Mouse (Mus musculus): Measurements from ENCODE around the gene Myo9a.

The Myo9a gene

GRCm38 (mm10) chr9:59751066-59751581 lies 428 bp downstream of the Myo9a start:
- WGBS: under 1% methylated on average over 47 of the region's 49 CpGs

- WGBS: 3% methylated on average over 2 of the region's 2 CpGs
Measured at GRCm38 (mm10) chr9:59751966-59752365, 1.3 kb downstream of the Myo9a start.

DNA sequence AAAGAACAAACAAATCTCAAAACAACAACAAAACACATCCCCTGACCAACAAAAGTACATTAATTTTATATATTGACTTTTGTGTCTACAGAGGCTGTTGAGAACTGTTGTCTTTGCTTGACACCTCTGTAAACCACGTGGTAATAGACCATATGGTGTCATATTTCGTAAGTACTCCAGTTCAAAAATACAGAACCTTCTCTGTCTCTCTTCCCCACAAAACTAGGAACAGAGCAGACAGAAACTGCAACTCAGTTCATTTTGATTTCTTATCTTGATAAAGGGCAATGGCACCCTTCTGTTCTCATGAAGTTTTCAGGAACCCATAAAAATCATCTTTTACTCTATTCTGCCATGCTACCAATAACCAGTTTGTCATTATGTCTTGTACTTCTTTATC lies 4.5 kb downstream of the Myo9a start:
- 34% methylated on average over 2 of the region's 2 CpGs for WGBS

GRCm38 (mm10) chr9:59757016-59757415 lies 6.3 kb downstream of the Myo9a start:
- 96% methylated on average over 3 of the region's 3 CpGs for WGBS

- WGBS: 44% methylated on average over 3 of the region's 3 CpGs
Measured at GRCm38 (mm10) chr9:59760515-59760914, 9.8 kb downstream of the Myo9a start.

DNA sequence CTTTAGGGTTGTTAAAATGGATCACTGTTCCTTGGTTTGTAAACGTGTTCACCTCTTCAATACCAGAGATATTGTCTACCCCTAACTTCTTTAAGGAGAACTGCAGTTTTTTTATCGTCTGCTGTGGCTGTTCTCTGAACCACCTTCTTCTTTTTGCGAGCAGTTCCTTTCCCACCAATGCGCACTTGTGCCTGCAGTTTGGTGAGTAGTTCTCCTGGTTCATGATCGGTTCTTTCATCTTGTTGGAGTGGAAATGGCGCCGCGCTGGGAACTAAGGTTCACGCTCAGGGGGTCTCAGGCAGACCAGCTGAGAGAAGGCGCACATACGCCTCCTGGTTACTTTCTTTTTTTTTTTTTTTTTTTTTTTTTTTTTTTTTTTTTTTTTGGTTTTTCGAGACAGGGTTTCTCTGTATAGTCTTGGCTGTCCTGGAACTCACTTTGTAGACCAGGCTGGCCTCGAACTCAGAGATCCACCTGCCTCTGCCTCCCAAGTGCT lies 16.3 kb downstream of the Myo9a start:
- 90% methylated on average over 12 of the region's 13 CpGs for WGBS

GRCm38 (mm10) chr9:59806046-59806774 lies 55.5 kb downstream of the Myo9a start:
- 83% methylated on average over 3 of the region's 3 CpGs for WGBS

DNA sequence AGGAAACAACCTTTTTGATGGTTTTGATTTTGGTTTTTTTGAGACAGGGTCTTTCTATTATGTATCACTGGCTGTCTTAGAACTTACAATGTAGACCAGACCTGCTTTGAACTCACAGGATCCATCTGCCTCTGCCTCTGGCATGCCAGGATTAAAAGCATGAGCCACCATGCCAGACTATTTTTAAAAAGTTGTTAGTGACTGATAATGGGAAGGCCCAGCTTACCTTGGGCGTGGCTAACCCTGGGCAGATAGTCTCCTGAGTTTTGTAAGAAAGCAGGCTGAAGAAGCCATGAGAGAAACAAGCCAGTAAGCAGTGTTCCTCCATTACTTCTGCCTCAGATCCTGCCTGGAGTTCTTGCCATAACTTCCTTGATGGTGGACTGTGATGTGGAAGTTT lies 152.7 kb downstream of the Myo9a start:
- 92% methylated on average over 1 of the region's 1 CpGs for WGBS

- 91% methylated on average over 1 of the region's 1 CpGs for WGBS
Measured at GRCm38 (mm10) chr9:59914761-59915160, 164.1 kb downstream of the Myo9a start.

GRCm38 (mm10) chr9:59930248-59930647 lies 179.6 kb downstream of the Myo9a start:
- WGBS: 61% methylated on average over 3 of the region's 3 CpGs

DNA sequence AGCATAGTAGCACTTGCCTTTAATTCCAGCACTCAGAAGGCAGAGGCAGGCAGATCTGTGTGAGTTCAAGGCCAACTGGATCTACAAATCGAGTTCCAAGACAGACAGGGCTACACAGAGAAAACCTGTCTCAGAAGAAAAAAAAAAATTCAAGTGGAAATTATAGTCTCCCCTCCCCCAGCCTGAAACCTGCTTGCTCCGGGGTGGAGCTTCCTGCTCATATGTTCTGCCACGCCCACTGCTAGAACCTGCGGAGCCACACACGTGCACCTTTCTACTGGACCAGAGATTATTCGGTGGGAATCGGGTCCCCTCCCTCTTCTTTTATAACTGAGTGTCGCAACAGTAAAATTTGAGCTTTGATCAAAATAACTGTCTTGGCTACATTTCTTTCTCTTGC lies 185.2 kb downstream of the Myo9a start:
- WGBS: 78% methylated on average over 8 of the region's 8 CpGs

- 81% methylated on average over 8 of the region's 8 CpGs for WGBS
Measured at GRCm38 (mm10) chr9:59938529-59938928, 187.8 kb downstream of the Myo9a start.

GRCm38 (mm10) chr9:59939691-59940090 lies 189.0 kb downstream of the Myo9a start:
- 81% methylated on average over 2 of the region's 2 CpGs for WGBS

DNA sequence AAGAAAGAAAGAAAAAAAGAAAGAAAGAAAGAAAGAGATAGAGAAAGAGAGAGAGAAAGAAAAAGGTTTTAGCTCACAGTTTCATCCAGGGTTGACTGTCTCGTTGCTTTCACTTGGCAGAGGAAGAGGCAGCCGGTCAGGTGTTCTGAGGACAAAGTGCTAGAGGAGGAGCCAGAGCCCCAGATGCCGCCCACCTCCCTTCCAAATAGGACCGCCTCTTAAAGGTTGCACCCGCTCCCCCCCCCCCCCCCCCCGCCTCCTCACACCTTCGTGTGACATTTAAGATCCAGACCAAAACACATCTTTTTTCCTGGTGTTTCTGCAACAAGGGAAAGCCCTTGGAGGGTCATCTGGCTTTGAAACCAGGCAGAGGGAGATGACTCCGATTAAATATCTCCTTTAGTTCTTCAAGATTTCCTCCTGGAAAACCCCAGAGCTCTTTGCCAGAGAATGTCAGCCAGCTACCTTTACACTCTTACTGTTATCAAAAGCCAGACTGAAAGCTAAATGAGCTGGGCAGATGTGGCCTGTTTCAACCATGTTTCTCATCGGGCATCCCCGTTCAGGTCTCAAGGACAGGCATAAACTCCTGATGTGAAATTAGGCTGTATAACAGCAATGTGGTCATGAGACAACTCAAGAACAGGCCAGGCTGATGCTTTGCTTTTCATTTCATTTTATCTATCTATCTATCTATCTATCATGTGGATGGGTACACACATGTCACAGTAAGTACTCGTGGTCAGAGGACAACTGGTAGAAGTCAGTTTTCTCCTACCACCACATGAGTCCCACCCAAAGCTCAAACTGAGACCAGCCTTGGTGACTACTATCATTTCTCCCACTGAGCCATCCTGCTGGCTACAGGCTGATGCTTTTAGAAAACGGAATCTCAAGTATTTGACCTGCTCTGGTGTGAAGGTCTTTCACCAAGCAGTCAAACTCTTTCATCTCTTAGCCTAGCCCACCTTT lies 190.5 kb downstream of the Myo9a start:
- WGBS: 79% methylated on average over 12 of the region's 12 CpGs

DNA sequence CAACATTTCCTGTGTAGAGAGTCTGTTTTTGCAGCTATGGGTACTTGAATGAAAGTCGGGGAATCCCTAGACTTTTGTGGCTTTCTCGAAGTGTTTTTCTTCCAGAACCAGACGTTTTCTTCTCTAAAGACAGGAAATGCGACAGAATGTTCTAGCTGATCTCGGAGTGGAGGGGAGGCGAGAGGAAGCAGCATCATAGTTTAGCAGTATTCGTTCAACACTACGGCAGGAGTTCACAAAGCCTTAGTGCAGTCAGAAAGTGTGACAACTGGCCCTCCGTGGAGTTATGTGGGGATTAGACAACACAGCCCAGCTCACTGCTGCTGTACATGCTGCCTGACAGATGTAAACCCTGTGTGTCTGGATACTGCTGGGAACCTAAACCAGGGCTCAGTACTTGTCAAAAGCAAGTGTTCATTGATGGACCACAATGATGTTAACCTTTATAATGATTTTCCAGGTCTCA lies 191.2 kb downstream of the Myo9a start:
- 56% methylated on average over 9 of the region's 9 CpGs for WGBS

GRCm38 (mm10) chr9:59942501-59943085 lies 191.9 kb downstream of the Myo9a start:
- 55% methylated on average over 5 of the region's 5 CpGs for WGBS

- 93% methylated on average over 6 of the region's 6 CpGs for WGBS
Measured at GRCm38 (mm10) chr9:59943826-59944225, 193.1 kb downstream of the Myo9a start.

DNA sequence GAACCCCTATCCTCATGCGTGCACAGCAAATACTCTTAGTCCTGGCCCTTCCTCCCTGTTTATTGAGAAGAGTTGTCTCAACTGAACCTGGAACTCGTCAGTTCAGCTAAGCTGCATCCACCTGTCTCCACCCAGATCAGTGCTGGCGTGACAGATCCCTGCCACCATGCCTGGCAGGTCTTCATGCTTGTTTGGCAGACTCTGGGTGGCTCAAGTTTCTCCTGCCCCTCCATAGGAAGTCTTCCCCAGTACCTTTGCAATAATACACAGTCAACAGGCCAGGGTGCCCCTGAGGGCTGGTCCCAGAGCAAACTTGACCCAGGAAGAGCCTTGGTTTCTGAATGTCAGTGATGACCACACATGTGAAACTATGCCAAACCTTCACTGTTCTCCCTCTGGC lies 194.5 kb downstream of the Myo9a start:
- WGBS: 95% methylated on average over 3 of the region's 3 CpGs

DNA sequence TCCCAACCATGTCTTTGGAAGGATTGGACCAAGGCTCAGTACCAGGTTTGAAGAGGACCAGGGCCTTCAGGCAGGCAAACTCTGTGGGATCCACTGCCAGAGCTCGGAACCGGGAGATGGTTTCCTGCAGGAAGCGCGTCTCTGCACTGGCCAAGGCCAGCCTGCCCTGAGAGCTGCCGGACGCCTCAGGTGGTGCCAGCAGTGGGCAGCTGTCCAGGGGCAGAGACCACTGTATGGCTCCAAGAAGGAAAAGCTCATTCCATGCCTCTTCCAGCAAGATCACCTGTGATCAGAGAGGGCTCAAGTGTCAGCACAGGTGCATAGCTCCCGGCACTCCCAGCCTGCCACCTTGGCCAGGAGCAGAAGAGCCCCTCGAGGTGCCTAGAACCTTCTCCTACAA lies 196.6 kb downstream of the Myo9a start:
- WGBS: 73% methylated on average over 8 of the region's 8 CpGs

DNA sequence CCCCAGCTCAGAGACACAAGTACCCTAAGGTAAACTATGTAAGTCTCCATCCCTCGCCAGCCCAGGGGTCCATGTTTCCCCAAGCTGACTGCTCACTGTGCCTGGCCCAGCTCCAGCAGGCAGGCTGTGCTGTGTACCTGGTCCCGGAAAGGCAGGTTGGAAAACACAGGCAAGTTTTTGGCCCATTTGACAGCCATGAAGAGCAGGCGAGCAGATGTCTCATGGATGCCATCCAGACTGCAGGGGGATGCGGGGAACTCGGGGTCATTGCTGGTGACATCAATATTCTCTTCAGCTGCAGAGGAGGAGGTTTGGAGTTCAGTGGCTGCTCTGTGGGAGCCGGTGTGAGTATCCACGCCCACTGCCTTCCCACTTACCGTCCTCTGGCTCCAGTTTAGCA lies 197.5 kb downstream of the Myo9a start:
- 73% methylated on average over 8 of the region's 8 CpGs for WGBS

- WGBS: 92% methylated on average over 17 of the region's 17 CpGs
Measured at GRCm38 (mm10) chr9:59948691-59949250, 198.1 kb downstream of the Myo9a start.

- 88% methylated on average over 6 of the region's 6 CpGs for WGBS
Measured at GRCm38 (mm10) chr9:59949511-59949910, 198.8 kb downstream of the Myo9a start.
